Mouse (Mus musculus): ENCODE results near the gene Tmem253. TPM values are rescaled to one million over a fixed set of nuclear protein-coding genes. Genes with fewer than 3 reads are reported as not detected.

The Tmem253 gene
- total and polyA plus RNA-seq, 2 experiments from 2014 or later, result 0.38 to 0.67 TPM

DNA sequence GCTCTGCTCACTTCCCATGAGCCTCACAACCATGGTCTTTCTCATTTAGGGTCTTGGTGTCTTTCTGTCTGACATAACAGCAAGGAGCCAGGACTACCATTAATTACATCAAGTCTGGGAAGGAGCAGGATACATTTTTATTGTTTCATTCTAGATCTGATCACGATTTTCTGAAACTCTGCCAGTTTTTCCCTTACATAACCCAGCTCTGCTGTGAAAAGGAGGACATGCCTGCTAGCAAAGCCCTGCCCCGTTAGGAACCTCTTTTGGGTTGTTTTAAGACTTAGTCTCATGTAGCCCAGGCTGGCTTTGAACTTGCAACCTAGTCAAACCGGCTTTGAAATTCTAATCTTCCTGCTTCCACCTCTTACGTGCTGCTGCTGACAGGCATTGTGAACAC is 44.5 kb downstream of the Tmem253 start:
- DNase-seq, result no peak
- ATAC-seq, result no peak
- Histone ChIP-seq H3K9me3 (ENCODE audit: low read length) (no peaks in the 10 kb centered on the region), H3K27ac (ENCODE audit: low read depth, low read length) (no peak overlapping the region), H3K36me3 (ENCODE audit: insufficient read depth) (no peaks in the 10 kb centered on the region), H3K4me2 (ENCODE audit: low read depth) (no peak overlapping the region), H3K4me1 (ENCODE audit: insufficient read depth) (no peaks in the 10 kb centered on the region), H3K9ac (no peak overlapping the region), H3K4me3 (ENCODE audit: low read depth, low read length) (no peak overlapping the region), H3K27me3 (ENCODE audit: insufficient read depth, low read length) (no peaks in the 10 kb centered on the region)
- TF ChIP-seq CTCF (IDR thresholded peaks at IDR 0.05; ENCODE audit: low read depth), result no peak
- whole genome bisulfite sequencing, result 72% methylated on average over 4 of the region's 4 CpGs

DNA sequence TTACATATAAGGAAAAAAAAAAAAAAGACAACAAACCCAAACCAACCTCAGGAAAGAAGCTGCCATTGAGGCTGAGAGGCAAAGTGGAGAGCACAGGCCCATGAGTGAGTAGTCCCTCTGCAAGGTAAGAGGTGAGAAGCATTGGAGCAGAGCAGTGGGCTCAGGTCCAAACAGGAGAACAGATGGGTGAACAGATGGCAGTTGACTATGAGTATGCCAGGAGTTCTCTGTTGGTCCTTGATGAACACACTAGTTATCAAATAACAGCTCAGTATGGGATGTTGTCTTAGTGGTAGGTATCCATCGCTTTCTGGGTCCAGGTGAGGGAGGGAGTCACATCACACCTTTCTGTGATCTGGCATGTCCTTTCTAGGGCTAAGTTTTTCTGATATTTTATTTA is 45.3 kb downstream of the Tmem253 start:
- Histone ChIP-seq H3K9ac (no peak overlapping the region), H3K9me3 (ENCODE audit: low read length) (no peaks in the 10 kb centered on the region), H3K27me3 (ENCODE audit: insufficient read depth, low read length) (no peaks in the 10 kb centered on the region), H3K36me3 (ENCODE audit: insufficient read depth) (no peaks in the 10 kb centered on the region), H3K4me1 (ENCODE audit: insufficient read depth) (no peaks in the 10 kb centered on the region), H3K4me3 (ENCODE audit: low read depth, low read length) (no peak overlapping the region), H3K4me2 (ENCODE audit: low read depth) (no peak overlapping the region), H3K27ac (ENCODE audit: low read depth, low read length) (no peak overlapping the region)
- ATAC-seq (no peak), DNase-seq (no peak)
- 72% methylated on average over 1 of the region's 1 CpGs for WGBS
- no peak for TF ChIP-seq CTCF (IDR thresholded peaks at IDR 0.05; ENCODE audit: low read depth)

DNA sequence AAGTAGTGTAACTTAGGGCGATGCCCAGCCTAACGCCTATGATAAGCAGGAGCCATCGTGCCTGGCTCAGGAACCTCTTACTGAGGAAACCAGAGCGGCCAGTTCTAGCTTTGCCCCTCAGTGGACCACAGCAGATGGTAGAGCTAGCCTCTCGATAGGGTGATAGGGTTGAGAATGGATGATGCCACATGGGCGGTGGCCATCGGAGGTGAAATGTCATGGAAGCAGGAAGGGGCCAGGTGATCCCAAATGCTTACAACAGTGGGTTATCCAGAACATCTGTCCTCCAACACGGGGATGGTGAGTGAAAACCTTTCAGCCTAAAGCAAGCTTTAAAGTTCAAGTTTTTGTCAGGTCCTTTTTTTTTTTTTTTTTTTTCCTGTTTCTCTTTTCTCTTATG is 46.3 kb downstream of the Tmem253 start:
- no peak overlapping the region for H3K4me3 ChIP-seq (ENCODE audit: low read depth, low read length)
- H3K9me3 ChIP-seq (ENCODE audit: low read length), result no peaks in the 10 kb centered on the region
- no peak overlapping the region for H3K9ac ChIP-seq
- no peaks in the 10 kb centered on the region for H3K36me3 ChIP-seq (ENCODE audit: insufficient read depth)
- TF ChIP-seq CTCF (IDR thresholded peaks at IDR 0.05; ENCODE audit: low read depth), result no peak
- no peak overlapping the region for H3K27ac ChIP-seq (ENCODE audit: low read depth, low read length)
- H3K4me1 ChIP-seq (ENCODE audit: insufficient read depth), result no peaks in the 10 kb centered on the region
- no peak for ATAC-seq
- 89% methylated on average over 8 of the region's 8 CpGs for WGBS
- no peak overlapping the region for H3K4me2 ChIP-seq (ENCODE audit: low read depth)
- H3K27me3 ChIP-seq (ENCODE audit: insufficient read depth, low read length), result no peaks in the 10 kb centered on the region
- no peak for DNase-seq

DNA sequence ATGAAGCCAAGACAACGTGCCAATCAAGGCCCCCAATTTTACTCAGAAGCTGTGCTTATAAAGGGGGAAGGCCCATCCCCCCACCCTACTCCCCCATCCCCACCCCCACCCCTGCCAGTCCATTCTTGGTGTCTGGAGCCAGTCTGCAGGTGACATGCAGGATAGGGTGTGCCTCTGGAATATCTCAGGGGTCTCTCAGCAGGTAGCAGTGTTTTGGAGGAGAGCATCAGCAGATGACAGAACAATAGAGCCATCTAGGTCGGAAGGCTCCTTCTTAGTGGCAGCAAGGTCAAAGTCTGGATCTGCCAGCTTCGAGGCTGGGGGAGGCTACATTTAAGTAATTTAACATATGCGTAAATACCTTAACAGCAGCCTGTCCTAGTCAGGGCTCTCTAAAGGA is 50.7 kb downstream of the Tmem253 start:
- no peaks in the 10 kb centered on the region for H3K27me3 ChIP-seq (ENCODE audit: insufficient read depth, low read length)
- peaks cover 5% of the 10 kb centered on the region; the same call in 1 of the 2 replicates for H3K36me3 ChIP-seq (ENCODE audit: insufficient read depth)
- H3K9ac ChIP-seq, result no peak overlapping the region
- H3K4me1 ChIP-seq (ENCODE audit: insufficient read depth), result no peaks in the 10 kb centered on the region
- 57% methylated on average over 4 of the region's 4 CpGs for WGBS
- DNase-seq, result no peak
- no peak overlapping the region for H3K4me3 ChIP-seq (ENCODE audit: low read depth, low read length)
- H3K9me3 ChIP-seq (ENCODE audit: low read length), result no peaks in the 10 kb centered on the region
- no peak overlapping the region for H3K27ac ChIP-seq (ENCODE audit: low read depth, low read length)
- no peak overlapping the region for H3K4me2 ChIP-seq (ENCODE audit: low read depth)
- no peak for ATAC-seq
- TF ChIP-seq CTCF (IDR thresholded peaks at IDR 0.05; ENCODE audit: low read depth), result no peak

Other genes with a start within 250 kb of the Tmem253 start
- gene Ang4, start 242.1 kb upstream of the Tmem253 start, total RNA-seq (2014; rRNA removed), result not detected in 2 replicates
- gene Ang4, start 242.1 kb upstream of the Tmem253 start, polyA plus RNA-seq (2015; fragmentation: Nextera tagmentation; extraction: Ambion mirVana), result not detected in 2 replicates
- gene AY358078, start 215.6 kb upstream of the Tmem253 start, total RNA-seq (2014; rRNA removed), result not detected in 2 replicates
- not detected in 2 replicates for gene AY358078, start 215.6 kb upstream of the Tmem253 start, polyA plus RNA-seq (2015; fragmentation: Nextera tagmentation; extraction: Ambion mirVana)
- gene Ear6, start 162.0 kb upstream of the Tmem253 start, total RNA-seq (2014; rRNA removed), result not detected in 2 replicates
- gene Ear6, start 162.0 kb upstream of the Tmem253 start, polyA plus RNA-seq (2015; fragmentation: Nextera tagmentation; extraction: Ambion mirVana), result not detected in 2 replicates
- gene Mettl17, start 130.8 kb upstream of the Tmem253 start, total RNA-seq (2014; rRNA removed), result 47.4 and 49.5 TPM in 2 replicates
- 47.5 and 54.5 TPM in 2 replicates for gene Mettl17, start 130.8 kb upstream of the Tmem253 start, polyA plus RNA-seq (2015; fragmentation: Nextera tagmentation; extraction: Ambion mirVana)
- 2.5 and 3.1 TPM in 2 replicates for gene Slc39a2, start 122.8 kb upstream of the Tmem253 start, total RNA-seq (2014; rRNA removed)
- gene Slc39a2, start 122.8 kb upstream of the Tmem253 start, polyA plus RNA-seq (2015; fragmentation: Nextera tagmentation; extraction: Ambion mirVana), result 0.29 and 0.39 TPM in 2 replicates
- 284 and 326 TPM in 2 replicates for gene Ndrg2, start 101.5 kb upstream of the Tmem253 start, total RNA-seq (2014; rRNA removed)
- 210 and 297 TPM in 2 replicates for gene Ndrg2, start 101.5 kb upstream of the Tmem253 start, polyA plus RNA-seq (2015; fragmentation: Nextera tagmentation; extraction: Ambion mirVana)
- not detected in 2 replicates for gene Tppp2, start 97.2 kb upstream of the Tmem253 start, total RNA-seq (2014; rRNA removed)
- not detected in 2 replicates for gene Tppp2, start 97.2 kb upstream of the Tmem253 start, polyA plus RNA-seq (2015; fragmentation: Nextera tagmentation; extraction: Ambion mirVana)
- gene Rnase13, start 92.9 kb upstream of the Tmem253 start, total RNA-seq (2014; rRNA removed), result not detected in 2 replicates
- not detected in 2 replicates for gene Rnase13, start 92.9 kb upstream of the Tmem253 start, polyA plus RNA-seq (2015; fragmentation: Nextera tagmentation; extraction: Ambion mirVana)
- gene Arhgef40, start 30.9 kb upstream of the Tmem253 start, total RNA-seq (2014; rRNA removed), result 61.6 and 84.6 TPM in 2 replicates
- gene Arhgef40, start 30.9 kb upstream of the Tmem253 start, polyA plus RNA-seq (2015; fragmentation: Nextera tagmentation; extraction: Ambion mirVana), result 27.3 and 46.8 TPM in 2 replicates
- 37.2 and 51.4 TPM in 2 replicates for gene Zfp219, start 5.1 kb downstream of the Tmem253 start, total RNA-seq (2014; rRNA removed)
- gene Zfp219, start 5.1 kb downstream of the Tmem253 start, polyA plus RNA-seq (2015; fragmentation: Nextera tagmentation; extraction: Ambion mirVana), result 16.6 and 19.8 TPM in 2 replicates
- gene Olfr221, start 26.8 kb downstream of the Tmem253 start, total RNA-seq (2014; rRNA removed), result not detected in 2 replicates
- gene Olfr221, start 26.8 kb downstream of the Tmem253 start, polyA plus RNA-seq (2015; fragmentation: Nextera tagmentation; extraction: Ambion mirVana), result not detected in 2 replicates
- gene Hnrnpc, start 88.4 kb downstream of the Tmem253 start, total RNA-seq (2014; rRNA removed), result 96.3 and 105 TPM in 2 replicates
- gene Hnrnpc, start 88.4 kb downstream of the Tmem253 start, polyA plus RNA-seq (2015; fragmentation: Nextera tagmentation; extraction: Ambion mirVana), result 323 and 368 TPM in 2 replicates
- 1.6 and 3.2 TPM in 2 replicates for gene Rpgrip1, start 95.0 kb downstream of the Tmem253 start, total RNA-seq (2014; rRNA removed)
- 50.1 and 50.6 TPM in 2 replicates for gene Rpgrip1, start 95.0 kb downstream of the Tmem253 start, polyA plus RNA-seq (2015; fragmentation: Nextera tagmentation; extraction: Ambion mirVana)
- 41.9 and 56.9 TPM in 2 replicates for gene Supt16, start 181.8 kb downstream of the Tmem253 start, total RNA-seq (2014; rRNA removed)
- 31.0 and 39.1 TPM in 2 replicates for gene Supt16, start 181.8 kb downstream of the Tmem253 start, polyA plus RNA-seq (2015; fragmentation: Nextera tagmentation; extraction: Ambion mirVana)
- gene Chd8, start 242.1 kb downstream of the Tmem253 start, total RNA-seq (2014; rRNA removed), result 88.3 and 93.8 TPM in 2 replicates
- 19.2 and 26.7 TPM in 2 replicates for gene Chd8, start 242.1 kb downstream of the Tmem253 start, polyA plus RNA-seq (2015; fragmentation: Nextera tagmentation; extraction: Ambion mirVana)

All from forebrain, postnatal 0 days (tissue).